Mouse (Mus musculus): Measurements from ENCODE around the gene Podxl2. TPM values are rescaled to one million over a fixed set of nuclear protein-coding genes. Genes with fewer than 3 reads are reported as not detected.

Podxl2 gene
- polyA plus RNA-seq, 1 experiment from 2014 or later: 83.4 TPM

DNA sequence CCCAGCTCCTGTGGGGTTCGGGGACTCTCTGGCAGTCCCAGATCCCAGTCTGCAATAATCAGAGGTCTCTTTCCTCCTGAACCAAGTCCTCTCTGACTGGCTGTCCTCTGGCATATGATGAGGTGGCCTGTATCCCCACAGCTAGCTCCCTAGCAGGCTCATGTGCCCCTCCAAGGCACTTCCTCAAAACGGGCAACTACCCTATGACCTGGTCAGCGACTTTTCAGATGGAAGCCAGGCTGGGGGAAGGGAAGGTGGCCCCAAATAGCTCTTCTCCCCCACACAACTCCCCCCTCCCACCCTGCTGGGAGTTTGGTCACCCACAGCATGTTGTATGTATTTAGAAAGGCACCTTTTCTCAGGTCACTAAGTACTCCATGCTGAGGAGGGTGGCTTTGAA is 48.8 kb downstream of the Podxl2 start:
- no peak overlapping the region for H3K27ac ChIP-seq (replicated peaks; ENCODE audit: low read depth, low read length)
- H3K27me3 ChIP-seq (replicated peaks; ENCODE audit: control insufficient read depth, insufficient read depth, low read length): no peaks in the 10 kb centered on the region
- no peak overlapping the region for H3K4me3 ChIP-seq (ENCODE audit: low read depth, low read length)
- no peaks in the 10 kb centered on the region for H3K9me3 ChIP-seq (ENCODE audit: control insufficient read depth, low read length)
- H3K4me1 ChIP-seq (ENCODE audit: control insufficient read depth, insufficient read depth, low read length): peaks cover 4% of the 10 kb centered on the region; the same call in 1 of the 2 replicates
- H3K36me3 ChIP-seq (ENCODE audit: control insufficient read depth, insufficient read depth, low read length): no peaks in the 10 kb centered on the region
- WGBS: 51% methylated on average over 3 of the region's 3 CpGs
- DNase-seq (ENCODE audit: low spot score) (no peak), ATAC-seq (ENCODE audit: low read depth) (no peak)
- no peak overlapping the region for H3K4me2 ChIP-seq (ENCODE audit: low read depth, low read length)
- no peak overlapping the region for H3K9ac ChIP-seq (ENCODE audit: low read depth, low read length)

DNA sequence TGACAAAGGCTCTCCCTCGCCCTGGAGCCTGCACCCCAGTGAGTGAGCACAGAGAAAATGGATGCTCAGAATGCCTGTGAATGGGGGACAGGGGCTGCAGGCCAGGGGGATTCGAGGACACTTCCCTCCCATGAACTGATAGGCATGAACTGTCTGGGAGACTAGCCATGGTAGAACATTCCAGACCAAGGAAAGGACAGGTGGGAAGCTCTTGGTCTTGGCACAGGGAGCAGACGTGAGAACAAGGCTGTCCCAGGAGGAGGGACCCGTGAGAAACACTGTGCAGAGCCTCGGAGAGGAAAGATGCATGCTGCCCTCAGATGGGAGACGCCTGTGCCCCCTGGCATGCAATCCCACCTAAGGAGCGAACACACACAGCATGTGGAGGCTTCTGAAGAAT is 50.7 kb downstream of the Podxl2 start:
- no peaks in the 10 kb centered on the region for H3K27me3 ChIP-seq (replicated peaks; ENCODE audit: control insufficient read depth, insufficient read depth, low read length)
- no peak overlapping the region for H3K9ac ChIP-seq (ENCODE audit: low read depth, low read length)
- no peaks in the 10 kb centered on the region for H3K9me3 ChIP-seq (ENCODE audit: control insufficient read depth, low read length)
- 58% methylated on average over 7 of the region's 7 CpGs for WGBS
- no peaks in the 10 kb centered on the region for H3K36me3 ChIP-seq (ENCODE audit: control insufficient read depth, insufficient read depth, low read length)
- H3K4me3 ChIP-seq (ENCODE audit: low read depth, low read length): no peak overlapping the region
- H3K4me2 ChIP-seq (ENCODE audit: low read depth, low read length): no peak overlapping the region
- H3K4me1 ChIP-seq (ENCODE audit: control insufficient read depth, insufficient read depth, low read length): peaks cover 4% of the 10 kb centered on the region; the same call in 1 of the 2 replicates
- no peak for DNase-seq (ENCODE audit: low spot score)
- no peak for ATAC-seq (ENCODE audit: low read depth)
- H3K27ac ChIP-seq (replicated peaks; ENCODE audit: low read depth, low read length): no peak overlapping the region

DNA sequence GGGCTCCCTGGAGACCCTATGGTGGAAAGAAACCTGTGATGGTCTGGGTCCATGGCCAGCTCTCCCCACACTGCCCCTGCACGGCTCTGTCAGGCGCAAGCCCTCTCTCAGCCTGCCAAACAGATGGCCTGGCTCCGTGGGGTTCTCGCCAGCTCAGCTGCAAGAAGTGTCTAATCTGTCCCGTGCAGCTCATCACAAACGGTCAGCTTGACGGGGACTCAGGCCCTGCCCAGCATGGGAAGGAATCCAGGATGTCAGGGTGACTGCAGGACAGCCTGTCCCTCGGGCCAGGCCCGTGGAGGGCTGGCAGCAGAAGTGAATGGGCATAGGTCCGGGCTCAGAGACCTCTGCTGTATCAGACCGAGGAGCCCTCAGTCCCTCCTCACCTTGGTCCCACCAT is 52.9 kb downstream of the Podxl2 start:
- Histone ChIP-seq H3K27me3 (replicated peaks; ENCODE audit: control insufficient read depth, insufficient read depth, low read length) (no peaks in the 10 kb centered on the region), H3K4me3 (ENCODE audit: low read depth, low read length) (no peak overlapping the region), H3K27ac (replicated peaks; ENCODE audit: low read depth, low read length) (no peak overlapping the region), H3K36me3 (ENCODE audit: control insufficient read depth, insufficient read depth, low read length) (no peaks in the 10 kb centered on the region), H3K4me1 (ENCODE audit: control insufficient read depth, insufficient read depth, low read length) (peaks cover 2% of the 10 kb centered on the region; the same call in 1 of the 2 replicates), H3K9me3 (ENCODE audit: control insufficient read depth, low read length) (no peaks in the 10 kb centered on the region), H3K4me2 (ENCODE audit: low read depth, low read length) (no peak overlapping the region), H3K9ac (ENCODE audit: low read depth, low read length) (no peak overlapping the region)
- DNase-seq (ENCODE audit: low spot score) (no peak), ATAC-seq (ENCODE audit: low read depth) (no peak)
- WGBS: 79% methylated on average over 10 of the region's 11 CpGs

DNA sequence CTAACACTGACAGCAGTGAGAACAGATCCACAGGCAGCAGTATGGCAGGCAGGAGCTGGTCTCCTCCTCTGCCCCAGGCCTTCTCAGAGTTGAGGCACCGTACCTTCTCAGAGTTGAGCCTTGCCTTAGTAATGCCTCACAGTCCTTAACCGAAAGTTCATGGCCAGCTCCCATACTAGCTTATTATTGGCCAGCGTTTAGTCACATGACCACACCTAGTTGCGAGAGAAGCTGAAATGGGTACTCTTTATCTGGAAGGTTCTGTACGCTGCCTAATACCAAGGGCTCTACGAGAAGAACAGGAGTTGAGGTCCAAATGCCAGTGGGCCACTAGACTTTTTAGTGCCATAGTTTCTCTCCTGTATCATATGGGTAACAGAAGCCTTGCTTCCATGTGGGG is 53.5 kb downstream of the Podxl2 start:
- Histone ChIP-seq H3K4me1 (ENCODE audit: control insufficient read depth, insufficient read depth, low read length) (no peaks in the 10 kb centered on the region), H3K27ac (replicated peaks; ENCODE audit: low read depth, low read length) (no peak overlapping the region), H3K4me2 (ENCODE audit: low read depth, low read length) (no peak overlapping the region), H3K27me3 (replicated peaks; ENCODE audit: control insufficient read depth, insufficient read depth, low read length) (no peaks in the 10 kb centered on the region), H3K9me3 (ENCODE audit: control insufficient read depth, low read length) (no peaks in the 10 kb centered on the region), H3K4me3 (ENCODE audit: low read depth, low read length) (no peak overlapping the region), H3K36me3 (ENCODE audit: control insufficient read depth, insufficient read depth, low read length) (no peaks in the 10 kb centered on the region), H3K9ac (ENCODE audit: low read depth, low read length) (no peak overlapping the region)
- DNase-seq (ENCODE audit: low spot score) (no peak), ATAC-seq (ENCODE audit: low read depth) (no peak)
- WGBS: 80% methylated on average over 6 of the region's 6 CpGs

DNA sequence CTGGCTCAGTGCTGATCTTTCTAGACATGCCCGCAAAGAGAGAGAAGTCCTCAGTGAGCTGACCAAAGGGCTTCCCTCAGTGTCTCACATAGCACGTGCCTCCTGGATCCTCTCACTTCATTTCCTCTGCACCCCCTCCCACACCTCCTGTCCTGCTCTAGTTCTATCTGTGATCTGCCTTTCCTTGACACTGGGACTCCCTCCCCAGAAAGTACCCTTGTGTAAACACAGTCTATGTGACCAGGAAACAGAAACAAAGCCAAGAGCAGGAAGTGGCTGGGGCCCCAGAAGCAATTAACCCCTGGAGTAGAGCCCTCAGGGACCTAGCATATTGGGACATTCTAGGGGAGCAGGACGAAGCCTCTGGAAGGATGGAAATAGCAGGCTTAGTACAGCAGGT is 54.0 kb downstream of the Podxl2 start:
- WGBS: 24% methylated on average over 3 of the region's 3 CpGs
- Histone ChIP-seq H3K36me3 (ENCODE audit: control insufficient read depth, insufficient read depth, low read length) (no peaks in the 10 kb centered on the region), H3K4me3 (ENCODE audit: low read depth, low read length) (no peak overlapping the region), H3K4me2 (ENCODE audit: low read depth, low read length) (no peak overlapping the region), H3K27me3 (replicated peaks; ENCODE audit: control insufficient read depth, insufficient read depth, low read length) (no peaks in the 10 kb centered on the region), H3K27ac (replicated peaks; ENCODE audit: low read depth, low read length) (no peak overlapping the region), H3K9me3 (ENCODE audit: control insufficient read depth, low read length) (no peaks in the 10 kb centered on the region), H3K4me1 (ENCODE audit: control insufficient read depth, insufficient read depth, low read length) (no peaks in the 10 kb centered on the region), H3K9ac (ENCODE audit: low read depth, low read length) (no peak overlapping the region)
- ATAC-seq (ENCODE audit: low read depth): no peak
- DNase-seq (ENCODE audit: low spot score): no peak

DNA sequence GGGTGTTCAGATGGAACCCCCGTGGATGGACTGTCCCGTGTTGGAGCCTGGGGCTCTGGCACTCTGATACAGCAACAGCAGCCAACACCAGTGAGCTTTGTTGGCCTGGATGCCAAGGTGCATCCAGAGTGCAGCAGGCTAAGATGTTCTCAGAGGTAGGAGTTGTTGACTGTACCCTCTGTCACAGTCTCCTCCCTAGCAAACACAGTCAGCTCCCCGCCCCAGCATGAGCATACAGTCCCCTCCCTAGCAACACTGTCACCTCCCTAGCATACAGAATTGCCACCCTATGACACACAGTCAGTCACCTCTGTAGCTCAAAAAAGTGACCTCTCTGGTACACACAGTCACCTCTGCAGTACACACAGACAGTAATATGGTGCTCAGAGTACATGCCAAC is 57.9 kb downstream of the Podxl2 start:
- Histone ChIP-seq H3K27me3 (replicated peaks; ENCODE audit: control insufficient read depth, insufficient read depth, low read length) (no peaks in the 10 kb centered on the region), H3K4me1 (ENCODE audit: control insufficient read depth, insufficient read depth, low read length) (no peaks in the 10 kb centered on the region), H3K4me2 (ENCODE audit: low read depth, low read length) (no peak overlapping the region), H3K27ac (replicated peaks; ENCODE audit: low read depth, low read length) (no peak overlapping the region), H3K9ac (ENCODE audit: low read depth, low read length) (no peak overlapping the region), H3K9me3 (ENCODE audit: control insufficient read depth, low read length) (no peaks in the 10 kb centered on the region), H3K36me3 (ENCODE audit: control insufficient read depth, insufficient read depth, low read length) (no peaks in the 10 kb centered on the region), H3K4me3 (ENCODE audit: low read depth, low read length) (no peak overlapping the region)
- DNase-seq (ENCODE audit: low spot score): no peak
- 87% methylated on average over 3 of the region's 3 CpGs for WGBS
- no peak for ATAC-seq (ENCODE audit: low read depth)

DNA sequence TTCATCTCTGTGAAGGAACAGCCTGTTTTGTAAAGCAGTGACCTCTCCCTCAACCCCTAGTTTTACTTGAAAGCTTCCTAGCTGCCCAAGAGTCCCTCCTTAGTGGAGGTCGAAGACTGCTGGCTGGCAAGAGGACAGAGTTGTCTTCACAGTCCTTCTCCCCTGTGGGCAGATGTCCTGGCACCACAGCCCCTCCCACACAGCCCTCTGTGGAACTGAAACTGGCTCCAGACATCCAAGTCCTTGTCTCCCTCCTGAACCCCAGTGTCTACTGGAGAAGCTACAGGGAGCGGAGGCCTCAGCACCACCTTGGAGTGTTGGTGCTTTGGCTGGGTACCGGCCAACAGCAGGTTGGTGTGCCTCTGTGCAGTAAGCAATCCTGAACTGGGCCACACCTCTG is 59.4 kb downstream of the Podxl2 start:
- H3K9me3 ChIP-seq (ENCODE audit: control insufficient read depth, low read length): no peaks in the 10 kb centered on the region
- DNase-seq (ENCODE audit: low spot score) (no peak), ATAC-seq (ENCODE audit: low read depth) (no peak)
- H3K4me3 ChIP-seq (ENCODE audit: low read depth, low read length): no peak overlapping the region
- no peak overlapping the region for H3K9ac ChIP-seq (ENCODE audit: low read depth, low read length)
- no peaks in the 10 kb centered on the region for H3K27me3 ChIP-seq (replicated peaks; ENCODE audit: control insufficient read depth, insufficient read depth, low read length)
- H3K36me3 ChIP-seq (ENCODE audit: control insufficient read depth, insufficient read depth, low read length): no peaks in the 10 kb centered on the region
- no peak overlapping the region for H3K27ac ChIP-seq (replicated peaks; ENCODE audit: low read depth, low read length)
- H3K4me1 ChIP-seq (ENCODE audit: control insufficient read depth, insufficient read depth, low read length): no peaks in the 10 kb centered on the region
- H3K4me2 ChIP-seq (ENCODE audit: low read depth, low read length): no peak overlapping the region
- 85% methylated on average over 3 of the region's 3 CpGs for WGBS

DNA sequence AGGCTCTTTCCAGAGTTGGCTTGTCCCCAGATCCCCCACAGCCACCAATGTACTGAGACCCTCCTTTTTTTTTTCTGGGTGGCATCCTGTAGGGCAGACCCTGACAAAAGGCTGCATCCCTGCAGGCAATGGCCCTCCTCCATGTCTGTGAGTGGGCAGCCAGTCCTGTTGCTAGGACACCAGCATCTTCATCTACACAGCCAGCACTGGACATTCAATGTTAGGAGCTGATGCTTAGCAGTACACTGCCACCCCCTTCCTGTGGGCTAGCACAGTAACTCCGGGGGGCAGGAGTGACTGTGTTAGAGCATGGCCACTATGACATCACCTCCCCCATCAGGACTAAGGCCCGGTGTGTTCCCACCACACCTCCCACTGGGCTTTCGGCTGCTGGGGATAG is 59.8 kb downstream of the Podxl2 start:
- Histone ChIP-seq H3K9me3 (ENCODE audit: control insufficient read depth, low read length) (no peaks in the 10 kb centered on the region), H3K27me3 (replicated peaks; ENCODE audit: control insufficient read depth, insufficient read depth, low read length) (no peaks in the 10 kb centered on the region), H3K4me1 (ENCODE audit: control insufficient read depth, insufficient read depth, low read length) (no peaks in the 10 kb centered on the region), H3K9ac (ENCODE audit: low read depth, low read length) (no peak overlapping the region), H3K27ac (replicated peaks; ENCODE audit: low read depth, low read length) (no peak overlapping the region), H3K36me3 (ENCODE audit: control insufficient read depth, insufficient read depth, low read length) (no peaks in the 10 kb centered on the region), H3K4me2 (ENCODE audit: low read depth, low read length) (no peak overlapping the region), H3K4me3 (ENCODE audit: low read depth, low read length) (no peak overlapping the region)
- DNase-seq (ENCODE audit: low spot score): no peak
- WGBS: 76% methylated on average over 3 of the region's 3 CpGs
- no peak for ATAC-seq (ENCODE audit: low read depth)

DNA sequence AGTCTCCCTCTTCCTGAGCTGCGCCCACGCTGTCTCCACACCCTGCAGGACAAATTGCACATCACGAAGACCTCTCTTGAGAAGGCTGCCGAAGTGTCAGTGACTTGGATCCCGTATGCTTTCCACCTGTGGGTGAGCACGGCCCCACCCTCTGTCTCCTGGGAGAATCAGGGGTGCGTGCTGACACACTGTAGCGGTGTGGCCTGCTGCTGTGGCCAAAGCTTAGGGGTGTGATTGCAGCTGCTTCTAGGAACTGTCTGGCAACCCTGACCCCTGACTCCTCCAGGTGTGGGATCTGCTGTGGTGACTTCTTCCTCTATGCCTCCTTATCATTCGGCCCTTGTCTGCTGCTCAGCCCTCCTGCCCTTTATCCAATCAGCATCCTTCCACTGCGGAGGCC is 61.0 kb downstream of the Podxl2 start:
- Histone ChIP-seq H3K9ac (ENCODE audit: low read depth, low read length) (no peak overlapping the region), H3K27me3 (replicated peaks; ENCODE audit: control insufficient read depth, insufficient read depth, low read length) (no peaks in the 10 kb centered on the region), H3K4me3 (ENCODE audit: low read depth, low read length) (no peak overlapping the region), H3K36me3 (ENCODE audit: control insufficient read depth, insufficient read depth, low read length) (no peaks in the 10 kb centered on the region), H3K9me3 (ENCODE audit: control insufficient read depth, low read length) (no peaks in the 10 kb centered on the region), H3K27ac (replicated peaks; ENCODE audit: low read depth, low read length) (no peak overlapping the region), H3K4me1 (ENCODE audit: control insufficient read depth, insufficient read depth, low read length) (no peaks in the 10 kb centered on the region), H3K4me2 (ENCODE audit: low read depth, low read length) (no peak overlapping the region)
- no peak for ATAC-seq (ENCODE audit: low read depth)
- WGBS: 74% methylated on average over 10 of the region's 10 CpGs
- DNase-seq (ENCODE audit: low spot score): no peak
